16 mouse cellular contexts compared by ENCODE assay signal in genomic region chr4:82837526-82838240, GRCm38 (mm10). TPM values are rescaled to one million over a fixed set of nuclear protein-coding genes. Genes with fewer than 3 reads are reported as not detected.
DNase-seq lines count a peak whose midpoint lies in the region; TF ChIP-seq lines count a peak whose summit lies in the region.
"Had no signal": no experiment of that assay in that cellular context is flagged by ENCODE, and none has a peak within 500 bp of the region (broad histone marks: within the 10 kb centered on the region; RNA-seq: fewer than 3 reads in every experiment).

No protein-coding gene starts in this region.

- TF ChIP-seq CTCF in layer of hippocampus, adult 2 months (conservative IDR thresholded peaks at IDR 0.05): peak; percentile 74

- no peak overlapping the region for H3K27ac ChIP-seq in layer of hippocampus, adult 2 months
- H3K27ac ChIP-seq: liver, embryonic 13.5 days had no signal

- peak; percentile 55 for DNase-seq in embryo, embryonic 10.5 days (ENCODE audit: low spot score)
- no peak for DNase-seq in embryo, embryonic 10 days (ENCODE audit: low spot score)
- DNase-seq in layer of hippocampus, adult 2 months (ENCODE audit: low spot score in 2 of 2): no peak
- DNase-seq in layer of hippocampus, postnatal 25 days (ENCODE audit: extremely low spot score in 1 of 2, low spot score in 1 of 2): no peak
- DNase-seq in 416B (ENCODE audit: low read depth): peak; percentile 50
- peak; percentile 17 for DNase-seq in fibroblast of lung, adult 2 months (ENCODE audit: low read depth)
- DNase-seq in urinary bladder, postnatal 10 days (ENCODE audit: low spot score): no peak
- no peak for DNase-seq in kidney, postnatal 36 days
- DNase-seq: adrenal gland, adult 2 months; cerebellum, postnatal 14 days; heart, postnatal 10 days; liver, embryonic 13.5 days; spleen, adult 18-20 months; thymus, adult 18-20 months had no signal

- H3K4me3 ChIP-seq in layer of hippocampus, adult 2 months: no peak overlapping the region
- H3K4me3 ChIP-seq: liver, embryonic 13.5 days had no signal

RNA-seq across cellular contexts. Expression of gene Zdhhc21, which starts 22.1 kb away (rescaled TPM):
- 10 to 100 TPM; 45.6 to 45.7 TPM for total RNA-seq in layer of hippocampus, adult 2 months (2021)
- 10 to 100 TPM; 40.4 to 41.0 TPM for total RNA-seq in layer of hippocampus, postnatal 25 days (2021)

RNA-seq across cellular contexts. Expression of gene Cer1, which starts 47.3 kb away (rescaled TPM):
- total RNA-seq in layer of hippocampus, adult 2 months (2021): not detected
- not detected for total RNA-seq in layer of hippocampus, postnatal 25 days (2021)
- total RNA-seq: adrenal gland, adult 2 months; granulocyte monocyte progenitor cell, adult 5-6 weeks; heart, postnatal 10 days; megakaryocyte, adult 5-6 weeks had no signal

Comparison
In these comparisons a context has a peak if more than half of its experiments do, and no peak if none do; other contexts are left out.
1. DNase-seq: peak in embryo, embryonic 10.5 days (single experiment), 416B (single experiment) and fibroblast of lung, adult 2 months (single experiment); none in embryo, embryonic 10 days (single experiment), layer of hippocampus, adult 2 months (0 of 2), layer of hippocampus, postnatal 25 days (0 of 2), urinary bladder, postnatal 10 days (single experiment) and kidney, postnatal 36 days (0 of 2).